Mouse (Mus musculus) liver, embryonic 16.5 days (tissue): ENCODE measurements around the gene Ddc. TPM values are rescaled to one million over a fixed set of nuclear protein-coding genes. Genes with fewer than 3 reads are reported as not detected.

Experiments
- ATAC-seq: fragments of 200-750 bp; cut with Nextera tagmentation; 2 replicates; pipeline ENCODE4 v1.8.0; 2017; ENCODE audit warnings: low read depth, mild to moderate bottlenecking, moderate number of reproducible peaks, moderate library complexity
- H3K27ac ChIP-seq: fragments of 300-500 bp; sonication (generic); 2 replicates; pipeline ENCODE4 v1.5.1; 2014; ENCODE audit warnings: mild to moderate bottlenecking, low read length
- H3K27me3 ChIP-seq: fragments of 300-500 bp; sonication (generic); 2 replicates; pipeline ENCODE4 v1.6.1; 2014; ENCODE audit warnings: low read depth, low read length, mixed read lengths; ENCODE audit not compliant: control insufficient read depth, insufficient read depth
- H3K36me3 ChIP-seq: fragments of 300-500 bp; sonication (generic); 2 replicates; pipeline ENCODE4 v1.6.1; 2014; ENCODE audit warnings: mild to moderate bottlenecking; ENCODE audit not compliant: control insufficient read depth, insufficient read depth
- H3K4me1 ChIP-seq: fragments of 300-500 bp; sonication (generic); 2 replicates; pipeline ENCODE4 v1.6.1; 2014; ENCODE audit warnings: low read depth, low read length, mixed read lengths; ENCODE audit not compliant: control insufficient read depth
- H3K4me2 ChIP-seq: fragments of 300-500 bp; sonication (generic); 2 replicates; pipeline ENCODE4 v1.6.1; 2014; ENCODE audit warnings: low read depth, low read length, mixed read lengths
- H3K4me3 ChIP-seq: fragments of 300-500 bp; sonication (generic); 2 replicates; pipeline ENCODE4 v1.5.1; 2014; ENCODE audit warnings: low read depth, mild to moderate bottlenecking, low read length
- H3K9ac ChIP-seq: fragments of 300-500 bp; sonication (generic); 2 replicates; pipeline ENCODE4 v1.6.1; 2014; ENCODE audit warnings: low read depth, low read length
- H3K9me3 ChIP-seq: fragments of 300-500 bp; sonication (generic); replicated peaks from 2 replicates; pipeline ENCODE4 v1.6.1; 2016; ENCODE audit warnings: low read length; ENCODE audit not compliant: control insufficient read depth
- WGBS: fragments of 180-500 bp; shearing (Covaris S2); extraction: QIAGEN DNeasy Blood & Tissue Kit; methylation state at CpG from one replicate; pipeline ENCODE4 v1.1.7; 2014; ENCODE audit not compliant: insufficient replicate concordance; 5-methylcytosine and 5-hydroxymethylcytosine counted together
- polyA plus RNA-seq: library from polyadenylated mRNA; unstranded; fragments of >200 nt; fragmentation: Nextera tagmentation; extraction: Ambion mirVana; gene quantifications from 2 replicates; pipeline ENCODE4 v1.2.1, GENCODE M21; 2015

The Ddc gene
- polyA plus RNA-seq, 1 experiment from 2014 or later = 16.3 TPM

DNA sequence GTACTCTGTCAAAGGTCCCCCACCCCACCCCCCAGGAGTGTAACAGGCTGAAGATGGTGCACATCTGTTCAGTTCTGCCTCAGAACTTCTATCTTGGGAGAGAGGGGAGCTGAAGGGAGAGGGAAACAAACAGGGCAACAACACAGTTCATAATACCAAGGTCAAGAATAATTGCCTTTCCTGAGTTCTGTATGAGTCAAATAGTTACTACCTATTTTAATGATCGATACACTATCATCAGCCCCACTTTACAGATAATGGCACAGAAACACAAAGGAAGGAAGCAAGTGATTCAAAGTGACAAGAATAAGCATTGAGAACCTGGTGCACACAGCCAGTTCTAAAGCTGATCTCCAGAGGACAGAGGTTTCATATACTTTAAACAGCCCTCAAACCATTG is 40.6 kb upstream of the Ddc start:
- H3K4me3 ChIP-seq = no peak overlapping the region

GRCm38 (mm10) chr11:11937340-11938030 is 39.5 kb upstream of the Ddc start:
- no peak overlapping the region for H3K9ac ChIP-seq
- peaks cover 2% of the 10 kb centered on the region; the same call in 1 of the 2 replicates for H3K4me1 ChIP-seq
- H3K4me2 ChIP-seq = no peak overlapping the region
- no peak overlapping the region for H3K4me3 ChIP-seq
- H3K27me3 ChIP-seq = no peaks in the 10 kb centered on the region
- WGBS = 73% methylated on average over 10 of the region's 10 CpGs
- H3K9me3 ChIP-seq = no peaks in the 10 kb centered on the region
- no peak overlapping the region for H3K27ac ChIP-seq
- H3K36me3 ChIP-seq = no peaks in the 10 kb centered on the region; the same call in 1 of the 2 replicates
- no peak for ATAC-seq

More for the DNA sequence above, 40.6 kb upstream of the Ddc start:
- Histone ChIP-seq H3K9ac (no peak overlapping the region), H3K4me1 (peaks cover 2% of the 10 kb centered on the region; the same call in 1 of the 2 replicates), H3K9me3 (no peaks in the 10 kb centered on the region), H3K36me3 (no peaks in the 10 kb centered on the region; the same call in 1 of the 2 replicates), H3K27ac (no peak overlapping the region), H3K4me2 (no peak overlapping the region), H3K27me3 (no peaks in the 10 kb centered on the region)
- ATAC-seq = no peak
- WGBS = 61% methylated on average over 1 of the region's 1 CpGs

DNA sequence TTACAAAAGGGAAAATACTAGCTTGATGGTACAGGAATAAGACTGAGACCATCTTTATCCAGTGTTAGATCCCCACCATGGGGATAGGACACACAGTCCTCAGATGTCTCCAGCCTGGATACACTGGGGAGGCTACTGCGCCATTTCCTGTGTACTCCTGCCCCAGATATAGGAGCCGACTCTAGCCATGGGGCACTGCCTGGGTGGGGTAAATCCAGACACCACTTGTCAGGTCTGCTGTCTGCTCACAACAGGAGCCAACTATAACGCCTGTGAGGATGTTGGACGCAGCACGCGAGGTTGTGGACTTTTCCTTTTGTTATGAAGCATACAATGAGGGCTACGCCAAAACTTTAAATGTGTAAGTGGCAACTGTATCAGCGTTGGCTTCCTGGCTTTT is 36.9 kb upstream of the Ddc start:
- H3K36me3 ChIP-seq = no peaks in the 10 kb centered on the region; the same call in 1 of the 2 replicates
- no peak for ATAC-seq

GRCm38 (mm10) chr11:11932102-11932789 is 34.3 kb upstream of the Ddc start:
- H3K27me3 ChIP-seq = no peaks in the 10 kb centered on the region
- no peaks in the 10 kb centered on the region; the same call in 1 of the 2 replicates for H3K36me3 ChIP-seq
- H3K9me3 ChIP-seq = no peaks in the 10 kb centered on the region
- H3K4me3 ChIP-seq = no peak overlapping the region
- no peak overlapping the region for H3K4me2 ChIP-seq
- no peaks in the 10 kb centered on the region for H3K4me1 ChIP-seq
- 65% methylated on average over 11 of the region's 11 CpGs for WGBS
- H3K27ac ChIP-seq = no peak overlapping the region
- H3K9ac ChIP-seq = no peak overlapping the region
- no peak for ATAC-seq

More for the DNA sequence above, 36.9 kb upstream of the Ddc start:
- no peak overlapping the region for H3K27ac ChIP-seq
- peaks cover 2% of the 10 kb centered on the region; the same call in 1 of the 2 replicates for H3K4me1 ChIP-seq
- H3K9ac ChIP-seq = no peak overlapping the region
- no peak overlapping the region for H3K4me2 ChIP-seq
- H3K27me3 ChIP-seq = no peaks in the 10 kb centered on the region
- H3K9me3 ChIP-seq = no peaks in the 10 kb centered on the region
- 66% methylated on average over 8 of the region's 8 CpGs for WGBS
- H3K4me3 ChIP-seq = no peak overlapping the region

DNA sequence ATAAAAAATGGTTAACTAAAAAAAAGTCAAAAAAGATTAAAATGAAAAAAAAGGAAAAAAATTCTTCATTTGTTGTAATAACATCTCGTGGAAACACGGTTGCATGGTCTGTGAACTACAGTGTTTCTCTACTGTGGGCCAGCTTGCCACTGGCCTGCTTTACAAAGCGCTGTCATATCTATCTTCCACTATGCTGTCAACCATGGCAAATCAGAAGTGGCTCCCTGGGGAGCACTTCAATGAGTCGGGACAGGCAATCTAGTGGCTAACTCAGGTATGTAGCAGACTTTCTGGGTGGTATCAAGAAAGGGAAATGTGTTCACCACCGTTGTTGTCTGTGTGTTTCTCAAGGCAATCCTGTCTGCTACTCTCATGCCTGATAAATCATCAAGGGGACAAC is 33.7 kb upstream of the Ddc start:
- H3K27me3 ChIP-seq = no peaks in the 10 kb centered on the region
- no peak overlapping the region for H3K9ac ChIP-seq
- H3K4me2 ChIP-seq = no peak overlapping the region
- H3K27ac ChIP-seq = no peak overlapping the region
- H3K36me3 ChIP-seq = no peaks in the 10 kb centered on the region; the same call in 1 of the 2 replicates
- H3K4me3 ChIP-seq = no peak overlapping the region
- H3K4me1 ChIP-seq = no peaks in the 10 kb centered on the region
- ATAC-seq = no peak
- H3K9me3 ChIP-seq = no peaks in the 10 kb centered on the region
- WGBS = 72% methylated on average over 5 of the region's 5 CpGs

GRCm38 (mm10) chr11:11930527-11930926 is 32.6 kb upstream of the Ddc start:
- Histone ChIP-seq H3K4me2 (no peak overlapping the region), H3K9ac (no peak overlapping the region), H3K27ac (no peak overlapping the region), H3K36me3 (no peaks in the 10 kb centered on the region; the same call in 1 of the 2 replicates), H3K4me3 (no peak overlapping the region), H3K9me3 (no peaks in the 10 kb centered on the region), H3K4me1 (no peaks in the 10 kb centered on the region), H3K27me3 (no peaks in the 10 kb centered on the region)
- ATAC-seq = no peak
- 80% methylated on average over 11 of the region's 11 CpGs for WGBS

DNA sequence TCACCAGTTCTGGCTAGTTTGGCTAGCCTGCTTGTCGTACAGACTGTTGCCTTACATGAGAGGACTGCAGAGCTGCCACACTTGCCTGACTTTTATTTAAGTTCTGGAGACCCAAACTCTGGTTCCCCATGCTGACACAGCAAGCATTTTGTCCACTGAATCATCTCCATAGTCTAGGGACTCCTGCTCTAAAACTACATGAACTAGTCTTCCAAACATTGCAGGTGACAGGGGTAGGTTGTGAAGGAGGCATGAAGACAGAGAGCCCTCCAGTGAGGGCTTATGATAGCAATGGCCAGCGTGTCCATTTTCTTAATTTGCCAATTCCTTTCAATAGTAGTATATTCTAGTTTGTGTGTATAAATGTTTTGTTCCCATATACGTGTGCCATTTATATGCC is 31.1 kb upstream of the Ddc start:
- Histone ChIP-seq H3K36me3 (no peaks in the 10 kb centered on the region), H3K27me3 (no peaks in the 10 kb centered on the region), H3K4me2 (no peak overlapping the region), H3K4me1 (peaks cover under 1% of the 10 kb centered on the region), H3K9me3 (no peaks in the 10 kb centered on the region), H3K27ac (no peak overlapping the region), H3K9ac (no peak overlapping the region), H3K4me3 (no peak overlapping the region)
- 66% methylated on average over 3 of the region's 3 CpGs for WGBS
- peak; percentile 6; the same call in 1 of the 2 replicates for ATAC-seq

- peak; percentile 64 for ATAC-seq
- Histone ChIP-seq H3K9me3 (no peaks in the 10 kb centered on the region), H3K4me3 (no peak overlapping the region), H3K36me3 (no peaks in the 10 kb centered on the region), H3K27ac (no peak overlapping the region), H3K4me1 (peaks cover 5% of the 10 kb centered on the region), H3K9ac (no peak overlapping the region), H3K4me2 (no peak overlapping the region), H3K27me3 (no peaks in the 10 kb centered on the region)
- WGBS = 70% methylated on average over 2 of the region's 2 CpGs
Observed at GRCm38 (mm10) chr11:11928586-11928985, 30.6 kb upstream of the Ddc start.

DNA sequence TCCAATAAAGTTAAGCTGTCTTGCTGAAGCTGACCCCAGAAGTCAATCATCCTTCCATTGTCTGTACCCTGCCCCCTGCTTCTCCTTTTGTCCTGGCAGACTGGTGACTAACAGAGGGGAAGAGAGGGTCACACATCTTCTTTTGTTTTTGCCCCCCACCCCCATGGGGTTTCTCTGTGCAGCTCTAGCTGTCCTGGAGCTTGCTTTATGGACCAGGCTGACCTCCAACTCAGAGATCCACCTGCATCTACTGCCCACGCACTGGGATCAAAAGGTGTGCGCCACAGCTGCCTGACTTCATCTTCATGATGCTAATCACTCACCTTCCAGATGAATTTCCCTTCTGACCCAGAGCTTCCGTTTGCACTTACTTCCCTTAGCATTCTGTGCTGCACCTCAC is 26.0 kb upstream of the Ddc start:
- H3K4me1 ChIP-seq = peaks cover 12% of the 10 kb centered on the region
- WGBS = 47% methylated on average over 3 of the region's 3 CpGs
- H3K9ac ChIP-seq = no peak overlapping the region
- no peaks in the 10 kb centered on the region for H3K27me3 ChIP-seq
- H3K4me3 ChIP-seq = no peak overlapping the region
- no peaks in the 10 kb centered on the region for H3K9me3 ChIP-seq
- no peaks in the 10 kb centered on the region for H3K36me3 ChIP-seq
- no peak overlapping the region for H3K27ac ChIP-seq
- ATAC-seq = no peak
- H3K4me2 ChIP-seq = no peak overlapping the region
